Comparison of ENCODE assay signal across 7 mouse cellular contexts in the genomic region with DNA sequence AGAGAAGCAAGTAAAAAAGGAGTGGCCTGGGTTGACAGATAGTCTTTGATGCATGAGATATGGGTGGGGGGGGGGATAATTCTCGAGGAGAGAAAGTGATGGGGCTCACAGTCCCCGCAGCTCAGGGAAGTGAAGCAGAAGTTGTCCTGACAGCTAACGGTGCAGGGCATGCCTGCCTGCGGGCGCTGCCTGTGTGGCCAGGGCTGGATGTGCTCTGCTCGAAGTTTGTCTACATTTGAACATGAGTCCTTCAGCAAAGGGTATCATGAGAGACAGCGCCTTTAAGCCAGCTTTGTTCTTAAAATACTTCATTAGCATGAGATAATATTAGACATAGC. TPM values are rescaled to one million over a fixed set of nuclear protein-coding genes. Genes with fewer than 3 reads are reported as not detected.
DNase-seq lines count a peak whose midpoint lies in the region; ATAC-seq and TF ChIP-seq lines count a peak whose summit lies in the region.

No protein-coding gene starts in this region.

- peak overlapping the region; percentile 28 for H3K4me3 ChIP-seq in kidney, embryonic 16.5 days (ENCODE audit: low read length)
- H3K4me3 ChIP-seq in embryonic facial prominence, embryonic 15.5 days (replicated peaks), result peak overlapping the region; percentile 30
- H3K4me3 ChIP-seq in intestine, embryonic 15.5 days (replicated peaks), result no peak overlapping the region
- peak overlapping the region; percentile 18 for H3K4me3 ChIP-seq in myocyte
- H3K4me3 ChIP-seq in thymus, adult 2 months (ENCODE audit: control insufficient read depth, insufficient read depth, low read length), result no peak overlapping the region

- TF ChIP-seq CTCF in thymus, adult 2 months (IDR thresholded peaks at IDR 0.05; ENCODE audit: borderline replicate concordance, control insufficient read depth, extremely low read depth, insufficient read depth, low read length, poor library complexity), result no peak

- peak overlapping the region; percentile 48 for H3K4me2 ChIP-seq in kidney, embryonic 16.5 days (replicated peaks; ENCODE audit: low read depth, low read length)
- H3K4me2 ChIP-seq in embryonic facial prominence, embryonic 15.5 days (replicated peaks), result peak overlapping the region; percentile 37
- H3K4me2 ChIP-seq in intestine, embryonic 15.5 days (replicated peaks), result peak overlapping the region; percentile 54
- H3K4me2 ChIP-seq in myocyte (ENCODE audit: low read depth), result peak overlapping the region; percentile 95

- no peak for TF ChIP-seq POLR2A in myocyte (IDR thresholded peaks at IDR 0.05; ENCODE audit: insufficient read length, low read depth)
- no peak for TF ChIP-seq POLR2A in thymus, adult 2 months (IDR thresholded peaks at IDR 0.05; ENCODE audit: control insufficient read depth, extremely low read depth, insufficient read depth, low read length, poor library complexity)

- H3K27ac ChIP-seq in kidney, embryonic 16.5 days (ENCODE audit: low read length), result no peak overlapping the region
- H3K27ac ChIP-seq in embryonic facial prominence, embryonic 15.5 days (replicated peaks), result no peak overlapping the region
- no peak overlapping the region for H3K27ac ChIP-seq in intestine, embryonic 15.5 days
- H3K27ac ChIP-seq in thymus, adult 2 months (ENCODE audit: control insufficient read depth, insufficient read depth, low read length), result no peak overlapping the region

- DNase-seq in kidney, postnatal 36 days, result no peak
- DNase-seq in thymus, adult 2 months, result no peak
- DNase-seq in ovary, postnatal 14 days (ENCODE audit: low spot score), result no peak

- ATAC-seq in kidney, embryonic 16.5 days (ENCODE audit: low FRiP score, low TSS enrichment), result no peak
- no peak for ATAC-seq in embryonic facial prominence, embryonic 15.5 days (ENCODE audit: insufficient number of reproducible peaks, low FRiP score, low TSS enrichment, low read depth)
- ATAC-seq in intestine, embryonic 15.5 days, result no peak

- peaks cover 12% of the 10 kb centered on the region; the same call in 1 of the 2 replicates for H3K27me3 ChIP-seq in kidney, embryonic 16.5 days (ENCODE audit: insufficient read depth, low read length)
- H3K27me3 ChIP-seq in embryonic facial prominence, embryonic 15.5 days, result peaks cover 19% of the 10 kb centered on the region
- H3K27me3 ChIP-seq in intestine, embryonic 15.5 days (replicated peaks), result no peaks in the 10 kb centered on the region
- H3K27me3 ChIP-seq in myocyte (ENCODE audit: control insufficient read depth, insufficient read depth, insufficient read length), result no peaks in the 10 kb centered on the region
- no peaks in the 10 kb centered on the region for H3K27me3 ChIP-seq in thymus, adult 2 months (ENCODE audit: control insufficient read depth, insufficient read depth, low read length)

- H3K36me3 ChIP-seq in kidney, embryonic 16.5 days (ENCODE audit: insufficient read depth, low read length), result no peaks in the 10 kb centered on the region
- H3K36me3 ChIP-seq in embryonic facial prominence, embryonic 15.5 days, result no peaks in the 10 kb centered on the region
- no peaks in the 10 kb centered on the region for H3K36me3 ChIP-seq in intestine, embryonic 15.5 days
- H3K36me3 ChIP-seq in myocyte (ENCODE audit: control insufficient read depth, insufficient read depth), result no peaks in the 10 kb centered on the region
- no peaks in the 10 kb centered on the region for H3K36me3 ChIP-seq in thymus, adult 2 months (ENCODE audit: control insufficient read depth, insufficient read depth, low read length)

- H3ac ChIP-seq in myocyte (ENCODE audit: control insufficient read depth, insufficient read length), result no peak overlapping the region

- H3K9me3 ChIP-seq in kidney, embryonic 16.5 days (ENCODE audit: low read length), result no peaks in the 10 kb centered on the region
- H3K9me3 ChIP-seq in embryonic facial prominence, embryonic 15.5 days (replicated peaks), result no peaks in the 10 kb centered on the region
- no peaks in the 10 kb centered on the region for H3K9me3 ChIP-seq in intestine, embryonic 15.5 days

- H3K79me2 ChIP-seq in myocyte (ENCODE audit: control insufficient read depth, insufficient read depth), result no peaks in the 10 kb centered on the region

- H3K4me1 ChIP-seq in kidney, embryonic 16.5 days (ENCODE audit: insufficient read depth, low read length), result no peaks in the 10 kb centered on the region
- H3K4me1 ChIP-seq in embryonic facial prominence, embryonic 15.5 days, result no peaks in the 10 kb centered on the region
- no peaks in the 10 kb centered on the region for H3K4me1 ChIP-seq in intestine, embryonic 15.5 days (replicated peaks)
- no peaks in the 10 kb centered on the region for H3K4me1 ChIP-seq in thymus, adult 2 months (replicated peaks; ENCODE audit: control insufficient read depth, insufficient read depth, low read length)

- WGBS in kidney, embryonic 16.5 days, result 58% methylated on average over 7 of the region's 7 CpGs
- WGBS in embryonic facial prominence, embryonic 15.5 days, result 52% methylated on average over 7 of the region's 7 CpGs
- 50% methylated on average over 7 of the region's 7 CpGs for WGBS in intestine, embryonic 15.5 days
- WGBS in thymus, adult 2 months, result 45% methylated on average over 7 of the region's 7 CpGs

- H3K9ac ChIP-seq in kidney, embryonic 16.5 days (replicated peaks; ENCODE audit: low read length), result no peak overlapping the region
- H3K9ac ChIP-seq in embryonic facial prominence, embryonic 15.5 days, result no peak overlapping the region
- no peak overlapping the region for H3K9ac ChIP-seq in intestine, embryonic 15.5 days

TF ChIP-seq in myocyte, 11 proteins besides CTCF, POLR2A, EP300 and RAD21:
- no peak for TF ChIP-seq TCF3 (IDR thresholded peaks at IDR 0.05; ENCODE audit: insufficient read length, low read depth)

RNA-seq across cellular contexts. Expression of a gene that starts 16.2 kb away (rescaled TPM):
- polyA plus RNA-seq in kidney, embryonic 16.5 days (2015; fragmentation: Nextera tagmentation; extraction: Ambion mirVana), result 0.04 and 0.18 TPM in 2 replicates
- 0.79 and 0.81 TPM in 2 replicates for polyA plus RNA-seq in embryonic facial prominence, embryonic 15.5 days (2015; fragmentation: Nextera tagmentation; extraction: Ambion mirVana)
- polyA plus RNA-seq in intestine, embryonic 15.5 days (2015; fragmentation: Nextera tagmentation; extraction: Ambion mirVana), result 0.20 TPM in 2 replicates
- polyA plus RNA-seq in myocyte (2012; fragmentation: generic; extraction: Trizol), result not detected
- polyA plus RNA-seq in thymus, adult 2 months (2012; rRNA removed), result 0.31 and 0.42 TPM in 2 replicates

RNA-seq across cellular contexts. Expression of a gene that starts 50.5 kb away (rescaled TPM):
- polyA plus RNA-seq in kidney, embryonic 16.5 days (2015; fragmentation: Nextera tagmentation; extraction: Ambion mirVana), result 18.9 and 21.7 TPM in 2 replicates
- polyA plus RNA-seq in embryonic facial prominence, embryonic 15.5 days (2015; fragmentation: Nextera tagmentation; extraction: Ambion mirVana), result 11.9 and 12.9 TPM in 2 replicates
- 10.9 and 11.4 TPM in 2 replicates for polyA plus RNA-seq in intestine, embryonic 15.5 days (2015; fragmentation: Nextera tagmentation; extraction: Ambion mirVana)
- 2.9 TPM for polyA plus RNA-seq in myocyte (2012; fragmentation: generic; extraction: Trizol)
- 11.2 and 12.6 TPM in 2 replicates for polyA plus RNA-seq in thymus, adult 2 months (2012; rRNA removed)

RNA-seq across cellular contexts. Expression of a gene that starts 50.9 kb away (rescaled TPM):
- 47.6 and 50.2 TPM in 2 replicates for polyA plus RNA-seq in kidney, embryonic 16.5 days (2015; fragmentation: Nextera tagmentation; extraction: Ambion mirVana)
- 14.3 and 15.0 TPM in 2 replicates for polyA plus RNA-seq in embryonic facial prominence, embryonic 15.5 days (2015; fragmentation: Nextera tagmentation; extraction: Ambion mirVana)
- polyA plus RNA-seq in intestine, embryonic 15.5 days (2015; fragmentation: Nextera tagmentation; extraction: Ambion mirVana), result 27.5 and 29.7 TPM in 2 replicates
- 20.0 TPM for polyA plus RNA-seq in myocyte (2012; fragmentation: generic; extraction: Trizol)
- 2.3 and 2.9 TPM in 2 replicates for polyA plus RNA-seq in thymus, adult 2 months (2012; rRNA removed)

Comparison
In these comparisons a context has a peak if more than half of its experiments do, and no peak if none do; other contexts are left out.
1. H3K4me2 ChIP-seq: peak in every context shown above with its lines; median percentile 95 in myocyte; 54 in intestine, embryonic 15.5 days; 48 in kidney, embryonic 16.5 days; 37 in embryonic facial prominence, embryonic 15.5 days.
2. H3K4me3 ChIP-seq: peak in kidney, embryonic 16.5 days (single experiment), embryonic facial prominence, embryonic 15.5 days (single experiment) and myocyte (single experiment); none in intestine, embryonic 15.5 days (single experiment) and thymus, adult 2 months (single experiment).